Mouse (Mus musculus): Measurements from ENCODE around the gene Cdhr2.

DNA sequence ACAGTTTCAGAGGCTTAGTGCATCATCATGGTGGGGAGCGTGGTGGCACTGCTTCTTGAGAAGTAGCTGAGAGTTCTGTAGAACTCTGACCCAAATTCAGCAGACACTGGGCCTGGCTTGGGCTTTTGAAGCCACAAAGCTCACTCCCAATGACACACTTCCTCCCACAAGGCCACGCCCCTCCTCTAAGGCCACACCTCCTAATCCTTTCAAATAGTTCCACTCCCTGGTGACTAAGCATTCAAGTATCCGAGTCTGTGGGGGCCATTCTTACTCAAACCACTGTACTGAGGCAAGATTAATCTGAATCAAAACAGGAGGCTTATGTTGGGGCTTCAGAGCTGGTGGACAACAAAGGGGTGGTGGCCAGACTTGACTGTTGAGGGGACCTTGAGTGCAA is 9.6 kb downstream of the Cdhr2 start:
- TF ChIP-seq CTCF (IDR thresholded peaks at IDR 0.05; ENCODE audit: low read depth) = no peak
- no peak for TF ChIP-seq EP300 (optimal IDR thresholded peaks at IDR 0.05)

All from stomach, postnatal 0 days (tissue).